Mouse (Mus musculus) MEL (cell line): ENCODE data around the gene Map3k10. TPM values are rescaled to one million over a fixed set of nuclear protein-coding genes. Genes with fewer than 3 reads are reported as not detected.

Experiments used
- DNase-seq: peaks from one replicate; pipeline ENCODE4 v3.0.0; 2011; ENCODE audit warnings: low read depth, low spot score
- H3K27ac ChIP-seq: 2 replicates; pipeline ENCODE4 v1.5.1; 2012; ENCODE audit warnings: low read depth, mild to moderate bottlenecking, control low read depth, low read length, moderate library complexity; ENCODE audit not compliant: control insufficient read depth
- H3K27me3 ChIP-seq, 2 experiments: fragments of 150-350 bp in 1 of 2; sonication (generic) in 1 of 2; 2 replicates each; pipeline ENCODE4 v1.6.1; 2012; ENCODE audit warnings: low read length in 2 of 2, mild to moderate bottlenecking in 2 of 2, improper control_type of control experiment in 1 of 2, moderate library complexity in 1 of 2; ENCODE audit not compliant: insufficient read depth in 2 of 2, control insufficient read depth in 1 of 2
- H3K36me3 ChIP-seq, 2 experiments: 2 replicates each; pipeline ENCODE4 v1.6.1; 2012 to 2014; ENCODE audit warnings: low read length in 2 of 2, improper control_type of control experiment in 1 of 2, inconsistent platforms in 1 of 2, mild to moderate bottlenecking in 1 of 2; ENCODE audit not compliant: insufficient read depth in 2 of 2, control insufficient read depth in 1 of 2
- H3K4me1 ChIP-seq, 2 experiments: fragments of 150-350 bp in 1 of 2; sonication (generic) in 1 of 2; 2 replicates each; pipeline ENCODE4 v1.6.1; 2012; ENCODE audit warnings: low read length in 2 of 2, improper control_type of control experiment in 1 of 2, mild to moderate bottlenecking in 1 of 2; ENCODE audit not compliant: insufficient read depth in 2 of 2, control insufficient read depth in 1 of 2
- H3K4me3 ChIP-seq, 2 experiments: fragments of 150-350 bp in 1 of 2; sonication (generic) in 1 of 2; 2 replicates each; pipeline ENCODE4 v1.5.1; 2012; ENCODE audit warnings: low read depth in 2 of 2, low read length in 2 of 2, mild to moderate bottlenecking in 2 of 2, moderate library complexity in 2 of 2, control low read depth in 1 of 2, improper control_type of control experiment in 1 of 2; ENCODE audit not compliant: control insufficient read depth in 1 of 2, insufficient read depth in 1 of 2
- H3K79me2 ChIP-seq: 2 replicates; pipeline ENCODE4 v1.6.1; 2012; ENCODE audit warnings: mild to moderate bottlenecking, low read length, moderate library complexity; ENCODE audit not compliant: control insufficient read depth, poor library complexity, insufficient read depth
- H3K9ac ChIP-seq: 2 replicates; pipeline ENCODE4 v1.6.1; 2012; ENCODE audit warnings: low read depth, mild to moderate bottlenecking, control low read depth, low read length, moderate library complexity; ENCODE audit not compliant: control insufficient read depth, poor library complexity, severe bottlenecking
- H3K9me3 ChIP-seq: fragments of 150-350 bp; sonication (generic); replicated peaks from 2 replicates; pipeline ENCODE4 v1.6.1; 2012; ENCODE audit warnings: mild to moderate bottlenecking, low read length, improper control_type of control experiment, moderate library complexity; ENCODE audit not compliant: insufficient read depth
- CHD1 ChIP-seq: IDR thresholded peaks from 2 replicates; pipeline ENCODE4 v1.6.1; 2012; ENCODE audit warnings: low read depth, mild to moderate bottlenecking, inconsistent platforms, low read length, improper control_type of control experiment
- CHD2 ChIP-seq: IDR thresholded peaks from 2 replicates; pipeline ENCODE4 v1.6.1; 2011; ENCODE audit warnings: low read length, improper control_type of control experiment
- E2F4 ChIP-seq: IDR thresholded peaks from 2 replicates; pipeline ENCODE4 v1.6.1; 2011; ENCODE audit warnings: low read depth, low read length, improper control_type of control experiment, borderline replicate concordance
- ELF1 ChIP-seq: IDR thresholded peaks from 2 replicates; pipeline ENCODE4 v1.6.1; 2014; ENCODE audit warnings: low read depth, mild to moderate bottlenecking, inconsistent platforms, low read length, improper control_type of control experiment, moderate library complexity
- EP300 ChIP-seq, 2 experiments: IDR thresholded peaks; 2 replicates each; pipeline ENCODE4 v1.6.1; 2011; ENCODE audit warnings: improper control_type of control experiment in 2 of 2, low read length in 2 of 2, low read depth in 1 of 2, mild to moderate bottlenecking in 1 of 2
- ETS1 ChIP-seq: IDR thresholded peaks from 2 replicates; pipeline ENCODE4 v1.6.1; 2012; ENCODE audit warnings: low read depth, mild to moderate bottlenecking, inconsistent platforms, low read length, improper control_type of control experiment, moderate library complexity
- GATA1 ChIP-seq: IDR thresholded peaks from 2 replicates; pipeline ENCODE4 v1.6.1; 2011; ENCODE audit warnings: low read depth, low read length, improper control_type of control experiment
- JUND ChIP-seq: IDR thresholded peaks from 2 replicates; pipeline ENCODE4 v1.6.1; 2011; ENCODE audit warnings: low read depth, mild to moderate bottlenecking, improper control_type of control experiment, low read length
- MAFK ChIP-seq: IDR thresholded peaks from 2 replicates; pipeline ENCODE4 v1.6.1; 2011; ENCODE audit warnings: low read depth, mild to moderate bottlenecking, low read length, improper control_type of control experiment, borderline replicate concordance
- MAX ChIP-seq: IDR thresholded peaks from 2 replicates; pipeline ENCODE4 v1.6.1; 2011; ENCODE audit warnings: low read length, improper control_type of control experiment
- MAZ ChIP-seq: IDR thresholded peaks from 2 replicates; pipeline ENCODE4 v1.6.1; 2012; ENCODE audit warnings: low read depth, mild to moderate bottlenecking, inconsistent platforms, low read length, improper control_type of control experiment
- MEF2A ChIP-seq: IDR thresholded peaks from 2 replicates; pipeline ENCODE4 v1.6.1; 2014; ENCODE audit warnings: low read depth, mild to moderate bottlenecking, inconsistent platforms, low read length, improper control_type of control experiment; ENCODE audit not compliant: poor library complexity, insufficient replicate concordance, severe bottlenecking; ENCODE audit errors: extremely low read depth
- MXI1 ChIP-seq: IDR thresholded peaks from 2 replicates; pipeline ENCODE4 v1.6.1; 2011; ENCODE audit warnings: mild to moderate bottlenecking, low read depth, low read length, improper control_type of control experiment
- NELFE ChIP-seq: IDR thresholded peaks from 2 replicates; pipeline ENCODE4 v1.6.1; 2011; ENCODE audit warnings: low read depth, low read length, improper control_type of control experiment
- POLR2AphosphoS2 ChIP-seq: IDR thresholded peaks from 2 replicates; pipeline ENCODE4 v1.6.1; 2011; ENCODE audit warnings: low read length, improper control_type of control experiment
- RCOR1 ChIP-seq: IDR thresholded peaks from 2 replicates; pipeline ENCODE4 v1.6.1; 2012; ENCODE audit warnings: low read depth, mild to moderate bottlenecking, inconsistent platforms, low read length, improper control_type of control experiment
- SIN3A ChIP-seq: IDR thresholded peaks from 2 replicates; pipeline ENCODE4 v1.6.1; 2012; ENCODE audit warnings: low read length, improper control_type of control experiment, inconsistent platforms
- USF1 ChIP-seq: IDR thresholded peaks from 2 replicates; pipeline ENCODE4 v1.6.1; 2014; ENCODE audit warnings: low read depth, mild to moderate bottlenecking, inconsistent platforms, low read length, improper control_type of control experiment, moderate library complexity
- ZKSCAN1 ChIP-seq: IDR thresholded peaks from 2 replicates; pipeline ENCODE4 v1.6.1; 2012; ENCODE audit warnings: low read depth, mild to moderate bottlenecking, inconsistent platforms, low read length, improper control_type of control experiment, moderate library complexity
- ZMIZ1 ChIP-seq: IDR thresholded peaks from 2 replicates; pipeline ENCODE4 v1.6.1; 2012; ENCODE audit warnings: low read depth, mild to moderate bottlenecking, inconsistent platforms, low read length, improper control_type of control experiment, moderate library complexity
- polyA plus RNA-seq, 2 experiments: library from polyadenylated mRNA; stranded (reverse) in 1 of 2; unstranded in 1 of 2; fragments of >175 nt in 1 of 2; fragments of >200 nt in 1 of 2; gene quantifications; 2 replicates each; pipeline versions ENCODE4 v1.2.1 to v1.2.4; 2012; ENCODE audit warnings: low replicate concordance in 2 of 2, low read depth in 1 of 2; ENCODE audit not compliant: insufficient read length in 2 of 2, insufficient read depth in 1 of 2, missing spikeins in 1 of 2
- total RNA-seq: library from RNA; depleted of rRNA; stranded (reverse); fragments of 300-350 nt; gene quantifications from 2 replicates; pipeline ENCODE4 v1.2.3, GENCODE M21; 2012

Gene Map3k10
- total and polyA plus RNA-seq, 3 experiments, result 22.0 to 33.3 TPM; not detected in 1

DNA sequence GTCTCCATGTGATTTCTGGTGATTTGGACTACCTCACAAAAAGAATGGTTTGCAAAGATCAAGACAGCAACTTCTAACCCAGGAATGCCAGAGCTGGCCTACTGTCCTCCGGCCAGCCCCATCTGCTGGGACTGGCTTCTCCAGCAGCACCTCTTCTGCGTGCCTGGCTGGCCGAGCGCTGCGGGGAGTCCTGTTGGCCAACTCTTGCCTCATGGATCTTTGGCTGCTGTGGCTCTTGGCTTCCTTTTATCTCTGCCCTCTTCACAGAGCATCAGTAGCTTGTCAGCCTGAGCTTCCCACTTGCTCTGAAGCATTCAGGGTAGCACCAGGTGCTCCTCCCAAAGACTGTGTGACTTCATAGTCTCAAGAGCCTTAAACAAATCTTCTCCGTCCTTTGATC lies 46.2 kb downstream of the Map3k10 start:
- H3K36me3 ChIP-seq, result peaks cover 0 to 13% of the 10 kb centered on the region in 2 experiments; a peak in 2 of 4 replicates

DNA sequence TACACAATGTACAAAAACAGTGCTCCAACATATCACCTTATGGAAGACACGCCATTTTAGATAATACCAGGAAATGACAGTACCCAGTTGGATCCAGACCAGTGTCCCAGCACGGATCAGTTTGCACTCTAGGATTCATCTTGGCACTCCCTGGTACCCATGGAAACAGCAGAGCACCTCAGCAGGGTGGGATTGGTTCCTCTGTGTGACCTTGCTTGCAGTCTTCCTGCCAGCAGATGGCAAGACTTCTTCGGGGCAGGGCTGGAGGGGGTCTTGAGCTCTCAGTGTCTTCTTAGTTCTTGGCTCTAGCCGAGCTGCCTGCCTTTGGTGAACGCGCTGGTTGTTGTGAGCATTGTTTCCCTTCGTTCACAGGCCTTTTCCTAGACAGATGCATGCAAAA lies 46.7 kb downstream of the Map3k10 start:
- no peaks in the 10 kb centered on the region for H3K27me3 ChIP-seq
- TF ChIP-seq ELF1, result no peak
- no peak for TF ChIP-seq ETS1
- no peak for TF ChIP-seq MEF2A
- TF ChIP-seq MAZ, result no peak
- TF ChIP-seq E2F4, result no peak
- no peak for TF ChIP-seq EP300 (IDR thresholded peaks at IDR 0.05; ENCODE audit: low read depth in 1 of 2, low read length in 2 of 2)
- TF ChIP-seq MAX, result no peak
- no peak for TF ChIP-seq USF1
- TF ChIP-seq ZMIZ1, result no peak
- TF ChIP-seq ZKSCAN1, result no peak
- TF ChIP-seq MXI1, result no peak
- no peak for TF ChIP-seq JUND
- no peak for TF ChIP-seq POLR2AphosphoS2
- TF ChIP-seq CHD2, result no peak
- no peak for TF ChIP-seq GATA1
- TF ChIP-seq, all 39 proteins: peak for 0
- H3K36me3 ChIP-seq, result peaks cover 0 to 13% of the 10 kb centered on the region in 2 experiments; a peak in 2 of 4 replicates
- H3K79me2 ChIP-seq, result no peaks in the 10 kb centered on the region
- DNase-seq, result no peak
- no peaks in the 10 kb centered on the region for H3K4me1 ChIP-seq
- H3K9me3 ChIP-seq, result no peaks in the 10 kb centered on the region
- no peak overlapping the region for H3K9ac ChIP-seq
- H3K27ac ChIP-seq, result no peak overlapping the region
- H3K4me3 ChIP-seq, result no peak overlapping the region

More for the DNA sequence above, 46.2 kb downstream of the Map3k10 start:
- TF ChIP-seq RCOR1 (no peak), CHD1 (no peak), SIN3A (no peak), MAFK (no peak), ZMIZ1 (no peak), NELFE (no peak)
- H3K27ac ChIP-seq, result no peak overlapping the region
- H3K4me3 ChIP-seq, result no peak overlapping the region
- H3K9ac ChIP-seq, result no peak overlapping the region
- H3K9me3 ChIP-seq, result no peaks in the 10 kb centered on the region
- H3K4me1 ChIP-seq, result no peaks in the 10 kb centered on the region
- no peaks in the 10 kb centered on the region for H3K79me2 ChIP-seq
- no peaks in the 10 kb centered on the region for H3K27me3 ChIP-seq
- DNase-seq, result no peak
